17 mouse cellular contexts compared by ENCODE assay signal in genomic region chr10:79832026-79832785, GRCm38 (mm10). TPM values are rescaled to one million over a fixed set of nuclear protein-coding genes. Genes with fewer than 3 reads are reported as not detected.
DNase-seq lines count a peak whose midpoint lies in the region; TF ChIP-seq lines count a peak whose summit lies in the region.
"Had no signal": no experiment of that assay in that cellular context is flagged by ENCODE, and none has a peak within 500 bp of the region (broad histone marks: within the 10 kb centered on the region; RNA-seq: fewer than 3 reads in every experiment).

No protein-coding gene starts in this region.

- no peak for TF ChIP-seq POLR2A in thymus, adult 2 months (IDR thresholded peaks at IDR 0.05; ENCODE audit: control insufficient read depth, extremely low read depth, insufficient read depth, low read length, poor library complexity)

- peaks cover 25% of the 10 kb centered on the region for H3K4me1 ChIP-seq in thymus, adult 2 months (replicated peaks; ENCODE audit: control insufficient read depth, insufficient read depth, low read length)

- WGBS in thymus, adult 2 months = 11% methylated on average over 7 of the region's 7 CpGs

- H3K36me3 ChIP-seq in thymus, adult 2 months (ENCODE audit: control insufficient read depth, insufficient read depth, low read length) = no peaks in the 10 kb centered on the region
- H3K36me3 ChIP-seq: limb, embryonic 15.5 days had no signal

- H3K27ac ChIP-seq in thymus, adult 2 months (ENCODE audit: control insufficient read depth, insufficient read depth, low read length) = no peak overlapping the region
- H3K27ac ChIP-seq: hindbrain, postnatal 0 days; limb, embryonic 15.5 days had no signal

- H3K27me3 ChIP-seq in thymus, adult 2 months (ENCODE audit: control insufficient read depth, insufficient read depth, low read length) = no peaks in the 10 kb centered on the region
- H3K27me3 ChIP-seq: limb, embryonic 15.5 days had no signal

- no peak overlapping the region for H3K4me3 ChIP-seq in thymus, adult 2 months (ENCODE audit: control insufficient read depth, insufficient read depth, low read length)
- H3K4me3 ChIP-seq: erythroblast, embryonic 14.5 days; limb, embryonic 15.5 days had no signal

- DNase-seq in heart, adult 11 months = peak; percentile 86
- no peak for DNase-seq in heart, postnatal 4 days
- peak; percentile 37 for DNase-seq in thymus, adult 2 months
- DNase-seq in thymus, adult 18-20 months = no peak
- peak; percentile 28 to 55 for DNase-seq in natural killer cell, adult 2 months (ENCODE audit: low spot score in 2 of 2)
- DNase-seq in kidney, postnatal 14 days = no peak
- DNase-seq in cerebellum, adult 18-20 months = no peak
- DNase-seq: gastrocnemius, postnatal 14 days; kidney, adult 9 months; lung, postnatal 10 days had no signal

- TF ChIP-seq CTCF in thymus, adult 2 months (IDR thresholded peaks at IDR 0.05; ENCODE audit: borderline replicate concordance, control insufficient read depth, extremely low read depth, insufficient read depth, low read length, poor library complexity) = no peak

RNA-seq across cellular contexts. Expression of gene Misp, which starts 11.4 kb away (rescaled TPM):
- total RNA-seq in heart, postnatal 4 days (2021) = under 1 TPM; 0.14 to 0.45 TPM
- 6.6 and 6.8 TPM in 2 replicates for polyA plus RNA-seq in thymus, adult 2 months (2012; rRNA removed)
- total RNA-seq: megakaryocyte-erythroid progenitor cell, adult 5-6 weeks had no signal
- polyA plus RNA-seq: C2C12; erythroblast, embryonic 14.5 days had no signal

RNA-seq across cellular contexts. Expression of gene Ptbp1, which starts 22.0 kb away (rescaled TPM):
- 100 to 1,000 TPM; 167 to 182 TPM for total RNA-seq in heart, postnatal 4 days (2021)
- polyA plus RNA-seq in thymus, adult 2 months (2012; rRNA removed) = 583 and 703 TPM in 2 replicates

RNA-seq across cellular contexts. Expression of gene Palm, which starts 38.8 kb away (rescaled TPM):
- 10 to 100 TPM; 78.5 to 88.6 TPM for total RNA-seq in heart, postnatal 4 days (2021)
- polyA plus RNA-seq in thymus, adult 2 months (2012; rRNA removed) = 63.7 and 87.8 TPM in 2 replicates

RNA-seq across cellular contexts. Expression of gene Prss57, which starts 41.4 kb away (rescaled TPM):
- total RNA-seq in heart, postnatal 4 days (2021) = not detected
- polyA plus RNA-seq in thymus, adult 2 months (2012; rRNA removed) = 23.4 and 30.1 TPM in 2 replicates
- total RNA-seq: gastrocnemius, postnatal 14 days; heart, postnatal 25 days had no signal
- polyA plus RNA-seq: C2C12; heart, embryonic 11.5 days had no signal

RNA-seq across cellular contexts. Expression of gene Prtn3, which starts 42.1 kb away (rescaled TPM):
- not detected for total RNA-seq in heart, postnatal 4 days (2021)
- 5.3 and 9.2 TPM in 2 replicates for polyA plus RNA-seq in thymus, adult 2 months (2012; rRNA removed)
- total RNA-seq: gastrocnemius, postnatal 14 days had no signal
- polyA plus RNA-seq: C2C12 had no signal

Comparison
In these comparisons a context has a peak if more than half of its experiments do, and no peak if none do; other contexts are left out.
1. DNase-seq: peak in heart, adult 11 months (single experiment), thymus, adult 2 months (single experiment) and natural killer cell, adult 2 months (2 of 2); none in heart, postnatal 4 days (single experiment), thymus, adult 18-20 months (0 of 2), kidney, postnatal 14 days (single experiment) and cerebellum, adult 18-20 months (0 of 2).